Mouse (Mus musculus) heart, adult 2 months (tissue): ENCODE data around the gene Galnt18.

Experiments
- CTCF ChIP-seq: fragments of 200-600 bp; IDR thresholded peaks from 2 replicates; pipeline ENCODE4 v1.8.1; 2022; ENCODE audit warnings: antibody characterized with exemption, mild to moderate bottlenecking, moderate library complexity
- POLR2A ChIP-seq: fragments of 200-500 bp; IDR thresholded peaks from 2 replicates; pipeline ENCODE4 v1.6.1; 2011; ENCODE audit warnings: mild to moderate bottlenecking, low read depth, low read length, control low read depth; ENCODE audit not compliant: insufficient read depth

- TF ChIP-seq POLR2A (no peak), CTCF (no peak)
Observed at GRCm38 (mm10) chr7:111781316-111781715, 1.5 kb upstream of the Galnt18 start.
